Mouse (Mus musculus): ENCODE results near the gene 4932438H23Rik.
"Not testable (repeated sequence)": the region's sequence is repeated elsewhere in the genome, so short reads cannot be mapped to it uniquely, and the experiment has no call there.

4932438H23Rik gene

DNA sequence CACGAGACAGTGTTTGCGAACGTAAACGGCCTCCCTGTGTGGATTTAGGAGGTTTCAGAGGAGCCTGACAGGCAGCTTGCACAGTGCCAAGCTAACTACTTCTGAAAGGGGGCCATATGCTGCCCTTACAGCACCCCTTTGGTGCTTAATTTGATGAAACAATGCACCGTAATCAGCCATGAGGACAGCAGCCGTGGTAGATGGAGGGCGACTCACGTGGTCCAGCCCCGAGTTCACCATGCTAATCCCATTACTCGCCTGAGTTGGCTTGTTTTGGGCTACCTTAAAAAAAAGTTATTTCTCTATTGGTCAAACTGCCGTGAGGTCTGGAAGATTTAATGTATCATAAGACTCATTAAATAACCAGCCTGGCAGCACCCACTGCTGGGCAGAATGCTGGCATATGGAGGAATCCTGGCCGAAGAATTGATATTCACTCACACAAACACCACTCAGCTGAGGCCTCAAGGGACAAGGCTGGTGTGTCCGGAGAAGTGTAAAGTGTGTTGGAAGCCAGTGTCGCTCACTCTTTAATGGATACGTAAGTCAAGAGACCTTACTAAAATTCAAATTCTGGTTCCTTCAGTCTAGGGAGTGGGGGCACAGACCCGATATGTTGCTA, 4.6 kb upstream of the 4932438H23Rik start:
- no peak for DNase-seq (ENCODE audit: low spot score)

- DNase-seq (ENCODE audit: low spot score), result no peak
Measured at GRCm38 (mm10) chr16:91097858-91098257, 2.9 kb upstream of the 4932438H23Rik start.

GRCm38 (mm10) chr16:91096984-91097506, 2.1 kb upstream of the 4932438H23Rik start:
- DNase-seq (ENCODE audit: low spot score), result no peak

DNA sequence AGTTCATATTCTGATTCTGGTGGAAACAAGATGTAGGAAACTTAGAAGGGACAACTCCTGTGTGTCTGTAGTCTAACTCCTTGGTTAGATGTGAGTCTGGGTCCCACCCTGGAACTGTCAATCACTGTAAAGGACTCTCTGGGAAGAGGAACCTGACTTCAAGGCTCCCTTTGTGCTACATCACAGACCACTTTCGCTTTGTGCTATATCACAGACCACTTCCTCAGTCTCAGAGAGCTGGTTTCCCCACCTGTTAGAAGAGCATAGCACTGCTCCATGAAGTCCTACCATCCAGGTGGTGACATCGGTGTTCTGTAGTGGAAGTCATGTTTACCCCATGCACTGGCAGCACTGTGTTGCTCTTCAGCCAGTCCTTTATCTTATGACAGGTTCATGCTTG, 1.1 kb upstream of the 4932438H23Rik start:
- DNase-seq (ENCODE audit: low spot score), result no peak

GRCm38 (mm10) chr16:91086642-91087306, 8.1 kb downstream of the 4932438H23Rik start:
- DNase-seq (ENCODE audit: low spot score), result no peak

GRCm38 (mm10) chr16:91085239-91085825, 9.6 kb downstream of the 4932438H23Rik start:
- DNase-seq (ENCODE audit: low spot score), result no peak

DNA sequence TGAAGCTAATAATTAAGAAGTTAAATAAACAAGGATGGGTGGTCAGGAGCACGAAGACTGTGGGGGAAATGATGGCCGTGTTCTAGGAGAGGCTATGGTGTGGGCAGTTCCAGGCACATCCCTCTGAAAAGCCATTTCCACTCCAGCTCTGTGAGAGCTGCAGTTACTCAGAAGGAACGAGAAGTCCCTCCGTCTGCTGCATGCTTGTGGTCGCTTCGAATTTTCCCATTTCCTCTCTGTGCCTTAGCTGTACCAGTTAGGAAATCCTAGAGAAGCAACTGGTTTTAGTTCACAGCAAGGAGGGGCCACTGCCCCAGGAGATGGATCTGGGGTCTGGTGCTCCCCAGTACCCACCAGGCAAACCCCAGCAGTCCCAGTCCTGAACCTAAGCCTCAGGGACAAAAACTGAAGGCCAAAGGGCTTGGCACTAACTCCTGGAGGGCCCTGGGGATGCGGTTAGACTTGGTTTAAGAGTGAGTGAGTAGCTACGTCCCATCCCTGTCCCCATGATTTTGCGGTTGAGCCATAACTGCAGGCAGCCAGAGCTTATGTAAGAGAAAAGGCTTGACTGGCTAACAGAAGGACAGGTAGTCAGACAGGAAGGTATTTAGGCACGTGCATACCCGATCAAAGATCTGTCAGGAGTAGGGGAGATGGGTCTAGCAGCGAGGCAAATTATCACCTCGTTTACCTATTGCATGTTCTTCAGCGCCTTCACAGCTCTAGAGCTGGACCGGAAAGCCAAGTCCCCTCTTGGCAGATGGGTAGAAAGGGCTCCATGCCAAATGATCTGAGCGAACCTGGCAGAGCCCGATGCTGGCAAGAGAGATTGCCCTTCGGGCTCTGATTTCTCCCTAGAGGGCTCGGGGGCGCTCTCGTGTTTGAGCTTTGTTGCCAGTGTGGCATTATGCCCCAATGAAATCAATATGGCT, 10.3 kb downstream of the 4932438H23Rik start:
- DNase-seq (ENCODE audit: low spot score), result no peak

GRCm38 (mm10) chr16:91083002-91083646, 11.8 kb downstream of the 4932438H23Rik start:
- DNase-seq (ENCODE audit: low spot score), result no peak

GRCm38 (mm10) chr16:91081508-91081907, 13.4 kb downstream of the 4932438H23Rik start:
- peak; percentile 64 for DNase-seq (ENCODE audit: low spot score)

- no peak for DNase-seq (ENCODE audit: low spot score)
Measured at GRCm38 (mm10) chr16:91076180-91076579, 18.7 kb downstream of the 4932438H23Rik start.

DNA sequence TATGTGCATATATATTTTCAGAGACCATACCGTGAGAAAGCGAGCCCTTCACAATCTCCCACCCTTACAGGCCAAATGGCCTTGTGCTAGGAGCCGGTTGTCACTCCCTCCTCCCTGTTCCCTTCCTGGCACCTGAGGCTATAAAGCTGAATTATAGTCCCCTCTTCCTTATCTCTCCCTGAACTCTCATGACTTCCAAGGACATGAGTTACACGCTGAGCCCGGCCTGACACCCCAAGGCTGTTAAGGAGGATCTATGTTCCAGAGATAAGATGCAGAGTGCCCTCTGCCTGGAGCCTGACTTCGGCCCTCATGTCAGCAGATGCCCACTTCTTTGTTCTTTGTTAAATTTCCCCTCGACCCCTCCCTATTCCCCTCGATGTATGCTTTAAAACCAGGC, 19.5 kb downstream of the 4932438H23Rik start:
- not testable (repeated sequence) for DNase-seq (ENCODE audit: low spot score)

GRCm38 (mm10) chr16:91073163-91073892, 21.6 kb downstream of the 4932438H23Rik start:
- peak; percentile 87 for DNase-seq (ENCODE audit: low spot score)

DNA sequence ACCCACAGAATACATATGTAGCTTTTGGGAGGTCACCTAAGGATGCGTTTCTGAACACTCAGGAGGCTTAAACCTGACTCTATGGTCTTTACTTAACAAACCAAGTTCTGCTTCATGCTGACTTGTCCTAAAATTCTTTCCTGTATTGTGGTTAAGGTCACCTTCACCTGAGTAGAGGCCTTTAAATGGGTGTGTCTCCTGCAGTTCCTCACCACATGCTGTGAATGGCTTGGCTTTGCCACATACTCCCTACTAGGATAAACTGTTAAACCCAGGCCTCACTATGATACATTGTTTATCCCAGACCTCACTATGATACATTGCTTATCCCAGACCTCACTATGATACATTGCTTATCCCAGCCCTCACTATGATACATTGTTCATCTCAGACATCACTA, 22.7 kb downstream of the 4932438H23Rik start:
- no peak for DNase-seq (ENCODE audit: low spot score)

GRCm38 (mm10) chr16:91068969-91069368, 26.0 kb downstream of the 4932438H23Rik start:
- no peak for DNase-seq (ENCODE audit: low spot score)

- DNase-seq (ENCODE audit: low spot score), result no peak
Measured at GRCm38 (mm10) chr16:91067122-91067521, 27.8 kb downstream of the 4932438H23Rik start.

GRCm38 (mm10) chr16:91064583-91065365, 30.1 kb downstream of the 4932438H23Rik start:
- no peak for DNase-seq (ENCODE audit: low spot score)

DNA sequence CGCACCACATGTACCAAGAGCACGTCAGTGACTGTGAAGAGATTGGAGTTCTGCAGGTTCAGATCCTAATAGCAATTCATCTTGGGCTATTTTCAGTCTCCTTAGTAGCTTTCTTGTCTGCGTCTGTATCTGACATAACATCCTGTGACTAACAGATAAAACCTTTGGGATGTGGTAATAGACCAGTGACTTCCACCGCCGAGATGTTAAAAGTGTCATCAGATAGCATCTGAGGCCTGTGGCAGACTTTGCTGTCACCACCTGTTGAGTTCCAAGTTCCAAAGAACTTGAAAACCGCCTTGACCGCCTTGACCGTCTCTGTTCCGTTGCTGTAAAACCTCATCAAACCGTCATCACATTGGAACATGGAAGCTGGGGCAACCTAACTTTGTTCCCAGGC, 31.1 kb downstream of the 4932438H23Rik start:
- no peak for DNase-seq (ENCODE audit: low spot score)

DNA sequence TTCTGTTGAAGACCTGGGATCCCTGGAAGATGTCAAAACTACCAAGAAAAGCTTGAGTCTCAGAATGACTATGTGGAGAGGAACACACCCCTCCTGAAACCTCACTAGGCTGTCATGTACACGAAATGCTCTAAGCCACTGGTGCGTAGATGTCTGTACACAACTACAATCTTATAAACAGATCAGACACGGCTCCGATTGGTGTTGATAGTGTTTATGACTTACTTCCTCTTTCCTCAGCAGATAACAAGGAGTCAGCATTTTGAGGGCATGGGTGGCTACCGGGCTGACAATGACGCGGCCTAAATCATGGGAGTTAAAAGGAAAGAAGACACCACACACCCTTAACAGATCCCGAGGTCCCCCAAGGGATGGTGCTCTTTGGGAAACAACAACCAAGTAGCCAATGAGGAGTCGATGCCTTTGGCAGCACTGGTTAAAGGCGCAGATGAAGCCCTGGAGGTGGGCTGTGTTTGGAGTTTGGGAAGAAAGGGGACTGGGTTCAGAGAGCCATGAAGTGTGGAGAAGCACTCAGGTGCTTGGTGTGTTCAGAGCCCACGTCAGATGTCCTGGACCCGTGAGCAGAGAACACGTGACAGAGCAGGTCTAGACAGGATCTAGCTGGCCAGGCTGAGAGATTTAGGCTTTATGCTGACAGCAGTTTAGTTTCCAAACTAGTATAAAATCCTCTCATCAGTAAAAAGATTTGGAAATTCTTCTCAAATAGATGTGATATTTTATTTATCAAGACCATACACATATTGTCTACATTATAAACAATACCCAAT, 33.2 kb downstream of the 4932438H23Rik start:
- no peak for DNase-seq (ENCODE audit: low spot score)

DNA sequence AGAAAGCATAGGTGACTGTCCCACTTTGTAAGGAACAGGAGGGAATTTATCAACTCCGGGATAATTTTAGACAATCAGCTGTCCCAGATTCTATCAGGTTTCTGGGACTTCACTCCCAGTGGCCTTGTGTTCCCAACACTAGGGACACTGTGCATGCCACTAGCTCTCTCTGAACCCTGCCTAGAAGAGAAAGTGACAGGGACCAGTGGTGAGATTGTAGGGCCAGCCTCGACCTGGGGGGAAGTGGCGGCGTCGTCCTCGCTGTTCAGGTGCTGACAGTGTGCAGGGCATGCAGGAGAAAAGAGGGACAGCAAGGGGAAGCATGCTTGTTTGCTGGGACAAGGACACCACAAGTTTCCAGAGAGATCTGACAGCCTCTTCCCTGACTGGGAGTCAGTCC, 37.2 kb downstream of the 4932438H23Rik start:
- no peak for DNase-seq (ENCODE audit: low spot score)
